Mouse (Mus musculus): Measurements from ENCODE around the gene Kcnj6.
"Not testable (repeated sequence)": the region's sequence is repeated elsewhere in the genome, so short reads cannot be mapped to it uniquely, and the experiment has no call there.

The Kcnj6 gene

DNA sequence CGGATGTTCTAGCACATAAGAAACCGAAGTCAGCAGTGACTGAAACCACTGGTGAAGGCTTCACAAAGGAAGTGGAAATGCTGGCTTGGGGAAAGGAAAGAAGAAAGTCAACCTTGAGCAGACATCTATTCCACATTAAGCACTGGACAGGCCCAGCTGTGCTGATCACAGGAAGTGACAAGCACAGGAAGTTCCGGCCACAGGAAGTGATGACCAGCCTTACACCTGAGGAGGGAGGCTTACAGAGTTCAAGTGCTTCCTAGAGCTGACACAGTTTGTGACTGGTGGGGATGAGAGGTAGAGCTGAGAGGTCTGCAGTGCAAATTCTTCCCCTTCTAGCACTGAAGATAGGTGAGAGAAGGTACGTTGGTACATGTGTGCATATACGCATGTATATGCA is 151.5 kb downstream of the Kcnj6 start:
- no peak for DNase-seq

DNA sequence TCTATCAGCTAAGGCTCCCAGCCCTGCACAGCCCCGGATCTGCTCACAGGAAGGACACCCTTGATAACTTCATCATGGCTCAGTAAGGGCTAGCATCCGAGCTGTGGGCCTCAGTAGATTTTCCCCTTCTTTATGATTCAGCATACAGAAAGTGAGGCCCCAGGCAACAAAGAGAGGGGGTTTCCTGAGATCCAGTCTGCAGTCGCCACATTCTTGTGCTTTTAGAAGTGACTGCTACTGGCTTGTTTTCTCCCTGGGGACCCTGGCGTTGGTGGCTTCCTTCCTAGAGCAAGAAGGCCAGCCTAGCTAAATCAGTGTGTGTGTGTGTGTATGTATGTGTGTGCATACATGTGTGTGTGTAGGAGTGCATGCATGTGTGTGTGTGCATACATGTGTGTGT is 152.7 kb downstream of the Kcnj6 start:
- DNase-seq = no peak

DNA sequence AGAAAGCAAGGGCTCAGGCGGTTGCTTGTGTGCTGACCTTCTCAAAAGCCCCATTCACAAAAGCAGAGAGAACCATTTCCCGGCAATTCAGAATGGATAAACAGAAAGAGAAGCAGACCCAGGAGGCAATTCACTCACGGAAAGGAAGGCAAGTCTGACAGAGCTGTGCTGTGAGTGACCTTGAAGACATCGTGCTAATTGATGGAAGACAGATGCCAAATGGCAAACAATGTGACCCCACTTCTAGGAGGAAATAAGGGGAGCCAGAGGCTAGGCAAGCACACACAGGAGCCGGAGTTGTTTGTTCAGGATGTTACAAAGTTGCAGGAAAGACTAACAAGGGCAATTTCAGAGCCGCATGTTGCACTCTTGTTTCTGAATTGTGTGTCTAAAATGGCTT is 158.1 kb downstream of the Kcnj6 start:
- DNase-seq = no peak

DNA sequence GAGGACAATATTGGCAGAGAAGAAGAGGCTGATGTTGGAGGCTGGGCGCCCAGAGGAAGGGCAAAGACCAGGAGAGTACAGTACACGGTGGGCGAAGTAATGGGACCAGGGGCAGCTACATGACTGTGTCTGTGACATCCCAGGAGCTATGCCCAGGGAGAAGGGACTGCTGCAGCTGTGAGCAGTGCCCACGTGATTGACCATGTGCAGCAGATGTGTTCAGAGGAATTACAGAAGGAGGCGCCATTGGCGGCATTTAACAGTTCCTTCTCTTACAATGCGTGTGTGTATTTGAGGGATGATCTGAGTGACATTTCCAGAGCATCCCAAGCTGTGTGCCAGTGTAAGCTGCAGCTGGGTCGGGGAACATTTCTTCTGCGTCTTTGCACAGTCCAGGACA is 159.6 kb downstream of the Kcnj6 start:
- no peak for DNase-seq

DNA sequence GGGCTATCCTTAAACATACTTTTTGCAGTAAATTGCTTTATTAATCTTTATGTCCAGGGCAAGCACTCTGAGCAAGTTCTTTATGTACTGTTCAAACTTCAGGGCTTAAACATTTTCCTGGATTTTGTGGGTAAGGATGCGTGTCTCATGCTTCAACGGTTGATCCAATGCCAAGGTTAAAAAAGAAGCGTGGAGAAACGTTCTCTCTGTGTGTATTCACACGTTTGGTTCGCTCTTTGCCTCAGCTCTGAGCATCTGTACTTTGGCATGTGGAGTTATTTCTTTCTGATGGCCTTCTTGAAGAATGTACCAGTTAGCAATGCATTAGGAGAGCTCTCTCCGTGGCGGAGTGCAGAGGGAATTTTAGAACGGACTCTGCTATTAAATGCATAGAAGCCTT is 163.0 kb downstream of the Kcnj6 start:
- DNase-seq = no peak

DNA sequence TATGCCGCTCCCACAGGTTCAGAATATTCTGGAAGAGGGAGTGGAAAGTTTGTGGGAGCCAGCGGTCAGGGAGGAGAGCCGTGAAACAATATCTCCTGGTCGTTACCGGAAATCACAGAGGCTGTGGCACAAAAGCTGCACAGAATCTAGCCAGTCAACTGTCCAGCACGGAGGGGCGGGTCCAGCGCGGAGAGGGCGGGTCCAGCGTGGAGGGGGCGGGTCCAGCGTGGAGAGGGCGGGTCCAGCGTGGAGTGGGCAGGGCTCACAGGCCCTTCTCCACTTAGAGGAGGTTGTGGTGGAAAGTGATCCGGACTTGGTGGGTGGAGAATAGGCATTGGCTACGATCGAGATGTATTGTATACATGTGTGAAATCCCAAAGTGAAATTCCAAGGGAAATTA is 169.3 kb downstream of the Kcnj6 start:
- no peak for DNase-seq

DNA sequence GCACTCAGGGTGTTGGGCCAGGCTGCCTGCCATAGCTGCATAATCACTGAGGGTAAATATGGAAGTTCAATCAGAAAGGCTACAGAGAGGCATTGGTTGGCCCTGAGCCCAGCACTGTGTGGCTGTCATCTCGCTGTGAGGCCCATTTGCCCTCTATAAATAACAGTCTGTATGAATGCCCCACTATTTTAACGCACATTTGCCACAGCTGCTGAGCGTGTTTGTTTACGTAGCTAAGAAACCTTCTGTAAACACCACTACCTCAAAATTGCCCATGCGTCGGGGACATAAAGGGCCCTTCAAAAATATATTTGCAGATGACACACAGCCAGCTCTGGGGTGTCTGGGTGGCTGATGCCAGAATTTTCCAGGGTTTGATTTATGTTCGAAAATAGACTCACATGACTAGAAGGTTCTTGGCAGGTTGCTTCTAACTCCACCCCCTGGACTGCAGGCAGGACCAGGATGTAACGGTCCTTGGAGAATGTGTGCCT is 170.4 kb downstream of the Kcnj6 start:
- DNase-seq = no peak

DNA sequence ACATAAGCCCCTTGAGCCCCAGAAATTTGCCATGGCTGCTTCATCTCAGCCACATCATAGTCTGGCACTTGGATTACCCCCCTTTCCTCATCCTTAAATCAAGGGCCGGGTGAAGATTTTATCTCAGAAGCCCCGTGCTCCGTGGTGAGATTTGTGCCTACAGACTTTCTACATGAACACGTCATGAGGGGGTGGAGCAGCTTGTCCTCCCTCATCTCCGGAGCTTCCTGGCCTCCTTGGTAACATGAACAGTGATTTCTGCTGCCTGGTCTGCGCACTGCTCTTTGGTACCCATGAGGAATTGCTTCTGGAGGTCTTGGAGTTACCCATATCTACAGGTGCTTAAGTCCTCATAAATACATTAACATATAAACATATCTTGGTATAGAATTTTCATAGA is 172.2 kb downstream of the Kcnj6 start:
- no peak for DNase-seq

DNA sequence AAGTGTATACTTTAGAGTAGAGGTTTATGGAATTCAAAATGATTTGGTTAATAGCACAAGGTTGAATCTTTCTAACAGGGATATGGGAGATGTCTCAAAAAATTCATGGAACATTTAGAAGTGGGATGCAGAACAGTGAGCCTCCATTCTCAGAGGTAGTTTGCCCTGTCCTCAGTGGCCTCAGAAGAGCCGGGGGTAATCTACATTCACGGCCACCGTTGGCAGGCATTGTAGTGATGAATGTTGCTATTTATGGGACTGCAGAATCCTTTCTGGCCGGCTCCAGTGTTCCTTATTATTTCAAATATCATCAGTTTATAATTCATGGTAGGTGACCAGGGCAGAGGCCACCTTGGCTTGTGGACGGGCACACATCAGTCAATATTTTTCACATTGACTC is 174.9 kb downstream of the Kcnj6 start:
- no peak for DNase-seq

DNA sequence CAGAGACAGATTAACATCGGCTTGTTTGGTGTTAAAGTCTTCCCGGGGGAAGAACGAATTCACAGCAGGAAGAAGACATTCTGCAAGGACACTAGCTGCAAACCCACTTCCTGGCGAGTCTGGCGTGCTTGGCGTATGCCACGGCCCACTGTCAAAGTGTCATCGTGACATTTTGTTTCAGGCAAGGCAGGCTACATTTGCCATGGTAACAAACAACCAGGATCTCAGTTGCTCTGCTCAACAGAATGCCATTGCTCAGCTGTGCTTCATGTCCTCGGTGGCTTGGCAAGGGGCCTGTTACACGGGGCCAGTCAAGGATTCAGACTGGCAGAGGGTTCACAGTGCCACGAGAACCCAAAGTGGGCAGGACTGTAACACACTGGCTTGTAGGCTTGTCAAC is 175.9 kb downstream of the Kcnj6 start:
- DNase-seq = no peak

DNA sequence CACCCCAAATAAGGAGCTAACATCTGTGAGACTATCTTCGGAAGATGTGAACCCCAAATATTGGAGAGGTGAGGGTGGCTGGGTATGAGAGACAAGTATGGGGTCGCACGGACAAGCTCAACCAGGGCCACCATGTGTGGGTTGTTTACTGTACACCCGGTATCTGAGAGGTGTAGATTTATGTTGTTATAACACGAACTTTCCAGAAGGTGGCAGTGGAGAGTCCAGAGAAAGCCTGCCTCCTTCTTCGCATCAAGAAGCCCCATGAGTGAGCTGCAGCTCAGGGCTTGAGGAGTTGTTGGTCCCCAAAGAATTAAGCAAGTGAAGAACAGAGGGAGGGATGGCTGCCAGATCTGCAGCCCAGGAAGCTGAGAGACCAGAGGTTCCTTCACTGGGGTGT is 181.1 kb downstream of the Kcnj6 start:
- DNase-seq = peak; percentile 22

DNA sequence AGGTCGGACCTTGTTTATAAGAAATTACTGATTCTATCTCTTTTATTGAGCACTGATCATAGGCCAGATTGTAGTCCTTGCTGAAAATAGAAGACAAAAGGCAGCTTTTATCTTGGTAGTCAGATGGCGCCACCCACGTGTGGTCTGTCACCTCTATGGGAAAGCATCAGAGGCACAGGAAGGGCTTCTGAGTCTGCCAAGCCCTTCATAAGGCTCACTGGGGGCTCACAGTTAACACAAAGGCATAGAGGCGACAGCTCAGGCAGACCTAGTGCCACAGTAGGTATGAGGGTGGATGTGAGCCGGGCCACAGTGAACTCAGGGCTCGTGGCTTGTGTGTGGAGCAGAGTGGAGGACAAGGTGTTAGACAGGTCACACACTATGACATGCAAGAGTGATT is 181.6 kb downstream of the Kcnj6 start:
- no peak for DNase-seq

DNA sequence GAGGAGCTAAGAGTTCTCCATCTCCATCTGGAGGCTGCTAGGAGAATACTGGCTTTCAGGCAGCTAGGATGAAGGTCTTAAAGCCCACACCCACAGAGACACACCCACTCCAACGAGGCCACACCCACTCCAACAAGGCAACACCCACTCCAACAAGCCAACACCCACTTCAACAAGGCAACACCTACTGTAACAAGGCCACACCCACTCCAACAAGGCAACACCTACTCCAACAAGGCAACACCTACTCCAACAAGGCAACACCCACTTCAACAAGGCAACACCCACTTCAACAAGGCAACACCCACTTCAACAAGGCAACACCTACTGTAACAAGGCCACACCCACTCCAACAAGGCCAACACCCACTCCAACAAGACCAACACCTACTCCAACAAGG is 188.2 kb downstream of the Kcnj6 start:
- not testable (repeated sequence) for DNase-seq

DNA sequence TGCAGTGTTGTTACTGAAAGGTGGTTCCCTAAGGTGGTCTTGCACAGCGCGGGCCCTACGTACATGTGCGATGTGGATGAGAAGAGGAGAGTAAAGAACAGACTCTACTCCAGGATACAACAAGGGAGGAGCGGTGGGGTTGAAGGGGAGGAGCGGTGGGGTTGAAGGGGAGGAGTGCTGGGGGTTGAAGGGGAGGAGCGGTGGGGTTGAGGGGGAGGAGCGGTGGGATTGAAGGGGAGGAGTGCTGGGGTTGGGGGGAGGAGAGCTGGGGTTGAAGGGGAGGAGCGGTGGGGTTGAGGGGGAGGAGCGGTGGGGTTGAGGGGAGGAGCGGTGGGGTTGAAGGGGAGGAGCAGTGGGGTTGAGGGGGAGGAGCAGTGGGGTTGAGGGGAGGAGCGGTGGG is 199.3 kb downstream of the Kcnj6 start:
- DNase-seq = no peak

DNA sequence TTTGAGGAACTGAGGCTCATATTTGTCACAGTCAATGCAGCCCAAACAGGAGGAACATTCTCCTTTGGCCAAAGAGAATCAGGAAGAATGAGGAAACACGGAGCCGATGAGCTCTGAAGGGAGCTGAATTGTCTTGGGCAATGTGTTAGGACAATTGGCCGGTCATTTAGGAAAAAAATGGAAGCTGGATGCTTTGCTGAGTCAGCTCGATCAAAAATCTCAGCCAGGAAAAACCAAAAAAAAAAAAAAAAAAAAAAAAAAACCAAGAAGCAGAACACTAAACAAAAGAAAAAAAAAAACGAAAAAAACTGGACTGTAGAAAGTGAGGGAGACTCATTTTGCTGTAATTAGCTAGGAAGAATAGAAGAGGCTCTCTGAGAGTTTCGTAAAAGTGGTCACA is 200.1 kb downstream of the Kcnj6 start:
- no peak for DNase-seq

DNA sequence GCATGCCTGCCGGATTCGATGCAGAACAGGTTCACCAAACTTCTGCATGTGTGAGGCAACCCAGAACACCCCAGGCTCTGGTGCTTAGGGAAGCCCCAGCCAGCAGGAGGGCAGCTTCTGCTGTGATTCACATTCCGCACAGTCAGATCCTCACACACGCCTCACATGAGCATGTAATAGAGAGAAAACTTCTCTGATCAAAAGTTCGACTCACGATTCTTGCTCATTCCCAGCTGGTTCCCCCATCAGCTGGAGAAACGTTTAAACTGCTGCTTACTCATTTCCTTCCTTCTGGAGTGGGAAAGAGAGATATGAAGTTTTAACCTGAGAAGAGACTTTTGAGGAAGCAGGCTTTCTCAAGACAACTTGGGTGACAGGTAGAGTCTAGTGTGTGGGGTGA is 204.5 kb downstream of the Kcnj6 start:
- no peak for DNase-seq

DNA sequence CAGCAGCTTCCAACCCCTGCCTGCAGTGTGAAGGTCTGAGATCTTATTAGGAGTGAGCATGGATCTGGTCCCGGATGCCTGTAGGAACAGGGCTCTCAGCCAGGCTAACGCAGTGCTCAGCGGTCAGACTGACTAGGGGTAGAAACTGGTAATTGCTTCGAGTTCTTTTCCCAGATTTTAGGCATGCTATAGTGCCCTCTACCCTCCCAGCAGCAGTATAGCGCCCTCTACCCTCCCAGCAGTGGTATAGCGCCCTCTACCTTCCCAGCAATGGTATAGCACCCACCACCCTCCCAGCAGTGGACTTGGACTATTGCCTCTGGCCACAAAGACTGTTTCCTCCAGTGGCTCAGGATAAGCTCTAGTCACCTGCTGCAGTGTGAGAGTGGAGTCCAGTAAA is 207.5 kb downstream of the Kcnj6 start:
- DNase-seq = no peak

DNA sequence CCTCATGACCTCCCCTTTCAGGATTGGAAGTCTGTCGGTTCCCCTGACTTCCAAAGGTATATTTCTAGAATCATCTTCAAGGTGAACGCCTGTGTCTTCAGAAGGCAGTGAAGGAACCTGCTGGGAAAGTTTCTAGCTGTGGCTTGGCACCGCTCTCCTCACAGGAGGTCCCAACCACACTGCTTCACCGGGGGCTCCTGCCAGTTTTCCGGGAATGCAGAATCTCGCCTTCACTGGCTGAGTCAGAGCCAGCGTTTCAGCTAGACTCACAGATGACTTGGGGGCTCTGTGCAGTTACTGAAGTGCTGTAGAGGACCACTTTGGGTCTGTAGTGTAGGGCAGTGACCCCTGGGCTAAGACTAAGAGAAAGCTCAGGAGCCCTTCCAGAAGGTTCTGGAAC is 208.8 kb downstream of the Kcnj6 start:
- no peak for DNase-seq

DNA sequence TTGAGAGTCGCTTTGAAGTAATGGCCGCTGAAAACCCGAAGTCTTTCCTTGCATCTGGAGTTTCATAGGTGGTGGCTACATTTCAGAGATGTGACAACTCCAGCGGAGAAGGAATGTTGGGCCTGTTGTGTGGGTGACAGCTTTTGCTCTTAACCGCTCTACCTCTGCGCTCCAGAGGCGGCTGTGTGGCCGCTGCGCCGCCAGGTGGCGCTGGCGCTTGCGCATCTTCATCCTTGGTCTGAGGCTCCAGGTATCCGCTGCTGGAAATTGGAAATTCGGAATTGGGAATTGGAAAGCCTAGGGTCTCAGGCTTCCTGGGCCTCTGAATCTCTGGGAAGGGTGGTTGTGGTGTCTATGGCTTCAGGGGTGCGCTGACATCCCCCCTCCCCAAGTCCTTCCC is 209.3 kb downstream of the Kcnj6 start:
- DNase-seq = peak; percentile 73

DNA sequence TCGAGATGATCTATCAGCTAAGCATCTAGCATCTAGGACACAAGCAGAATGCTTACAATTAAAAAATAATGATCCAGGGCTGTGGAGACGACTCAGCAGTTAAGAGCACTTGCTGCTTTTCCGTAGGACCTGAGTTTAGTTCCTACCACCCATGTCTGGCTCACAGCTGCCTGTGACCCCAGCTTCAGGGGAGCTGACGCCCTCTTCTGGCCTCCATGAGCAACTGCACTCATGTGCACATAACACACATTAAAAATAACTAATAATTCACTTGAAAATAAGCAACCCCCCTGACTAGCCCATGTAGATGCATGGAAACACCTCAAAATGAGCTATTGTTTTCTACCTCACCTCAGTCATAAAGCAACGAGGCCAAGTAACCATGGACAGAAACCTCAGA is 211.6 kb downstream of the Kcnj6 start:
- DNase-seq = no peak

DNA sequence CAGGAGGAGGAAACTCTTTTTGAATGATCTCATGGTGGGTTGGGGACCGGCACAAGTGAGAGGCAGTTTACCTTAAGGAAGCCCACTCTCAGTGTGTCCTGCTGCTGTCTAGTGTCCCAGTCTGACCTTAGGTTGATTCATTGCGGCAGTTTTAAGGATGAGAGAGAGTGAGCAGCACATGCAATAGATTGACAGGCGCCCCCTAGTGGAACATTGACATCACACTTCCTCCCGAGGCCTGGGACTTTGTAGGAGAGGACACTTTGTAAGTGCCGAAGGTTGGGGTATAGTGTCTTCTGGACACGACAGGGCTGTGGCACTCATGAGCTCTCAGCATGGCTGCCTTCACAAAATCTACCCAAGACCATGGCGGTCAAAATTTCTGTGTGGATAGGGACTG is 213.8 kb downstream of the Kcnj6 start:
- peak; percentile 18 for DNase-seq

DNA sequence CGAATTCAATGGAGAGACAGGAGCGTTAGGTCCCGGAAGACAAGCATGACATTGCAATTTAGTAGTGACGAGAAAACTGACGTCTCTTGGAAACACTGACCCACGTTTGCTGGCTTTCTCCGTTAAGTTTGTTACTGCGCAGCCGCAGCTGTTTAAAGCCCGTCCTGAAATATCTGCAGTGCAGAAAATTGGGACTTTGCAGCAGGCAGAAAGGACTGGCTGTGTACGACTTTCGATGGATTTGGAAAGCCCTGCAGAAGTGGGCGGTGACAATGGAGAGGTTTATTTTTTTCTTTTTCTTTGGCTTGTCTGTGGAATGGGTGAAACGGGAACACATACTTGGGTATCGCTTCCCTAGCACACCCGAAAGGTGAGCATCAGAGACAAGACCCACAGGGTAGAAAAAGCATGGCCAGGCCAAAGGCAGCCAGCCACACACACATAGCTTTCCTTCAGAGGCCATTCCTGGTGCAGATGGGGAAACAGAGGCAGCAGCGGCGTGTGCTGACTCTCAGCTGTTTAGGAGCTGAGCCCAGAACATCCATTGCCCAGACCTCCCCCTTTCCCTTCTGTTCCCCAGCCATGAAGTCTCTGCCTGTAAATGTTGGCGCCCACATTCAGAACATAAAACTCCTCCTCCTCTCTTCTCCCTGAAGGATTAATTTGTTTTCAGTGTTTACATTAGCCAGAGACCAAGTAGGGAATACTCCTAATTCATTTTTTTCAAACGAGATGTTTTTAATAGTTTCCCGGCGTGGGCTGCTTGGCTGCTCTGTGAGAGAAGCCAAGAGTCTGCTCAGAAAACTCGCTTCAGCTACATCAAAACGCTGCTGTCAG is 215.2 kb downstream of the Kcnj6 start:
- peak; percentile 21 for DNase-seq

DNA sequence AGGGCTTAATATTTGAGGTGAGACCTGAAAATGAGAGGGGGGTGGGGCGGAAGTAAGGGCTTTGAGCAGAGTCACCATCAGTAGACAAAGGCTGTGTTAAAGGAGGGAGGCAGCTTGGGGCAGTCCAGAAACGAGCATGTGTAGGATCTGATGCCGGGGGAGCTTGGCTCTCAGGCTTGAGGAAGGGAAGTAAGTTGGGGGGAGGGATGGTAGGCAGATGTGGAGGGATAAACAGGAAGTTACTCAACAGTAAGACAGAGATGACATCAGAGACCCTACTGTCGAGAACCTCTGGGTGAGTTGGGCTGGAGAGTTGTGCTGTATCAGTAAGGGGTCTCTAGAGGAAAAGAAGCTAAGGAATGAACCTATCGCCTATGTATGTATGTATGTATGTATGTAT is 223.6 kb downstream of the Kcnj6 start:
- no peak for DNase-seq

DNA sequence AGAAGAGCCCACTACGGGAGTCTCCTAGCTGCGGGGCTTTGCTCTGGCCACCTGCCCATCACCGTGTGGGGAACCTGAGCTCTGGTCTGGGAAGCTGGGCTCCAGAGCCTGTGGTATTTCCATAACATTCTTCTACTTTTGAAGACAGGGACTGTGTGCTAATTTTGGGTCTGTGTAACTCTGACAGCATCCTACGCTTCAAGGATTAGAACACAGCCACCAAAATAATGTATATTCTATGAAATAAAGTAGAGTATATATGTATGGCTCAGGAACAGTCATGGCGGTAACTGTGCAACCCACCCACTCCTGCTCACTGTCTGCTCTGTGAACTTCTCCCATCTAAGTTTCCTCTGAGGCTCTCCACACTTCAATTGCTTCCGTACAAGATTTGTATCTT is 229.9 kb downstream of the Kcnj6 start:
- DNase-seq = no peak

DNA sequence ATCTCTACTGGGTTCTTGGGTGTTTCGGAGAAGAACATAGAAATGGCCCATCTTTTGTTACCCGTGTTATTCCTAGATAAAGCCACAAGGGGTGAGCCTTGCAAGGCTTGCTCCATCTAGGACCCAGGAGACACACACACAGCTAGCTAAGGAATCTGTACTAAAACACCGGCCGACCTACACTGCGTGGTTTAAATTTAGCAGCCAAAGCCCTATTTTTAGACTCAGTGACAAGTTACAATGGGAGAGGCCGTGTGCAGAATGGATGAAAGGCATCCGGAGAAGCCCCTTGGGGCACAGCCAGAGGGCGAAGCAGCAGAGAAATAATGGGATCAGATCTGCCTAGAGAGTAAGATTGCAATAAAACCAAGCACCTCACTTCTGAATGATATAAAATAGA is 232.4 kb downstream of the Kcnj6 start:
- peak; percentile 16 for DNase-seq

Measured in kidney, postnatal 10 days (tissue).